Mouse (Mus musculus): ENCODE measurements at regions not wholly inside any gene's neighbourhood (a gene's known extent, or its start where the extent isn't known, plus 50 kb on each side); places are given as distances from the start of the nearest gene placed in this dataset.

DNA sequence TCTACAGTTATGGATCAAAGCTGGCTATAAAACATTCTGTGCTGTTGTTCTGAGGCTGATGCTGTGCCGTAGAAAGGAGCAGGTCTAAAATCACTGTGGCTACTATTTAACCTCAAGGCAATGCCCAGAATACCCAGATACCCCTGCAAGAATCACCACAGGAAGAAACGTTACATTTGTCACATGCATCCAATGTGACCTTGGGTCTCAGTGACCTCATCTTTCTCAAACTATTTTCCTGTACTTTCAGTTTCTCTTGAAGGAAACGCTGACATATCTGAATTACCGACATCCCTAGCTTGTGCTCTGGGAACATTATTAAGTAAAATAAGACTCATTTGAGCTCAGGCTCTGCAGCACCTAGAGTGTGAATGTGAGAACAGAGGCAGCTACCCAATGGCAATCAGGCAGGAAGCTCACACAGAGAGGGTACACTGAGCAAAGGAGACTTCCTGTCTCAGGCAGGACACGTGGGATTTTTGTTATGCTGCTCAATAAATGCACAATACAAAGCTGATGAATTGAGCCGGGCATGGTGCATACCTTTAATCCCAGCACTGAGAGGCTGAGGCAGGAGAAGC, 436.7 kb upstream of the Jarid2 start:
- TF ChIP-seq CTCF (IDR thresholded peaks at IDR 0.05; ENCODE audit: low read depth) (no peak), EP300 (optimal IDR thresholded peaks at IDR 0.05) (no peak)

Measured in stomach, postnatal 0 days (tissue).